Mouse (Mus musculus): ENCODE data around the gene Tbc1d8. TPM values are rescaled to one million over a fixed set of nuclear protein-coding genes. Genes with fewer than 3 reads are reported as not detected.

Gene Tbc1d8
- polyA plus RNA-seq, 1 experiment from 2014 or later = 7.2 TPM

DNA sequence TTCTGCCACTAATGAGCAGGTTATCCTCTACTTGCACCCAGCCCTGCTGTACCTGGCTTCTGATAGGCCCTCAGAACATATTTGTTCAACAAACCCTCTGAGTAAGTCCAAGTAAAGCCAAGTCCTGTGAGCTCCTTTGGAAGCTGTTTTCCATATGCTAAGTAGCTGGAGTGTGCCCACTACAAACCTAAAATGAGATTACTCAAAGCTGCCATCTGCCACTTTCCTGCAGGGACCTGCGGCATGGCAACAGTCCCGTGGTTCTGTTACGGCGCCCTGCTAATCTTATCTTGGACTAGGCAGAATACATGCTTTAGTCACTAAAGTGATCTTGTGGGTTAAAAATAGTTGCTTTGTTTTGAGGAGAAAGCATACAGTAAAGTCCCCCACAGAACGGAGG lies 32.4 kb downstream of the Tbc1d8 start:
- no peak overlapping the region for H3K9ac ChIP-seq (ENCODE audit: low read depth, low read length)
- no peaks in the 10 kb centered on the region for H3K36me3 ChIP-seq (ENCODE audit: control insufficient read depth, insufficient read depth)
- H3K9me3 ChIP-seq (replicated peaks; ENCODE audit: control insufficient read depth, low read length) = no peaks in the 10 kb centered on the region
- 19% methylated on average over 5 of the region's 5 CpGs for WGBS (ENCODE audit: insufficient replicate concordance)
- H3K27me3 ChIP-seq (ENCODE audit: control insufficient read depth, insufficient read depth, low read depth, low read length) = no peaks in the 10 kb centered on the region
- H3K4me1 ChIP-seq (ENCODE audit: control insufficient read depth, low read depth, low read length) = peaks cover 39% of the 10 kb centered on the region
- H3K4me2 ChIP-seq (ENCODE audit: low read depth, low read length) = peak overlapping the region; percentile 13; the same call in 1 of the 2 replicates
- peak; percentile 50; the same call in 1 of the 2 replicates for ATAC-seq (ENCODE audit: low read depth)
- H3K4me3 ChIP-seq (ENCODE audit: low read depth, low read length) = no peak overlapping the region
- no peak overlapping the region for H3K27ac ChIP-seq (ENCODE audit: low read length)

DNA sequence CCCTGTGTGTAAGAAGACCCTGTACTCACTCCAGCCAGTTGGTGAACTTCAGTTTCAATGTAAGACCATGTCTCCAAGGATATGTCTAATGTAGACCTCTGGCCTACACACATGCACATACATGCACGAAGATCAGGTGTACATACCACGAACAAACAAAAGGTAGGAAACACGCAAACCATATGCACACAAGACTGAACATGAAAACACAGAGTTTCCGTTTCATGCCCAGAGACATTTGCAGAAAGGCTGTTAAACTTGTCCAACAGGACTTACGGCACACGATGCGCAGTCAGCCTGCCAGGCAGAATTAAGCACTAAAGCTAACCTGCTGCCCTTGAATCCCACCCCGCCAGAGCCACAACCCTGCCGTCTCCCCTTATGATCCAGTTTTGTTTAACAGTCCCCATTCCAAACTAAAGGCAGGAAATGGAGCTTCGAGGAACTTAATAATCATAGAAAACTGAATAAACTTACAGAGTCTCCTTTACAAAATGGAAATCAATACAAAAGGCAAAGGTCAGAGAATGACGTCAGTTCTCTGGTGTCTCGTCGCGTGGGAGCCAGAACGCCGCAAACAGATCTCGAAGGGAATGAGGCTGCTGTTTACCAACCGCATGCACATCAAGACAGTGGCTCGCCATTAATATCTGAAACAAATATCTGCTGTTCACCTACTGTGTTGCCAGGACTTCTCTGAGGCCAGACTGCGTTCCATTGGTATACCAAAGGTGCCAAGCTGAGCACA lies 33.1 kb downstream of the Tbc1d8 start:
- peaks cover 39% of the 10 kb centered on the region for H3K4me1 ChIP-seq (ENCODE audit: control insufficient read depth, low read depth, low read length)
- ATAC-seq (ENCODE audit: low read depth) = no peak
- peak overlapping the region; percentile 13; the same call in 1 of the 2 replicates for H3K4me2 ChIP-seq (ENCODE audit: low read depth, low read length)

DNA sequence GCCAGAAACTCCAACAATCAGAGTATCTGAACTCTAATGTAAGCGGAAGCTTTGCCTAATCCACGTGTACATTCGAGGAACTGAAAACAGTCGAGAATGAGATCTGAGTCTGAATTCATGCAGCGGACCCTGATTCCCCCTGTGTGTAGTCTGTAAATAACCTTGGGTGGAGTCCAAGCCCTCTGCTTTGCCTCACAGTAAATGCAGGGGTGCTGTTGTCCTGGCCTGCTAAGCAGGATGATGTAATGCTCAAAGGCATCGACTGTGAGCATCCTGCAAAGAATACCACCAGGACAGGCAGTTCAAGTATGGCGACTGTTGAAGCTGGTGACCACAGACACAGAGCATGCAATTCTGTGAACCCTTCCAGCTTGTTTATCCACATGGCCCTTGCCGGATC lies 34.8 kb downstream of the Tbc1d8 start:
- H3K27ac ChIP-seq (ENCODE audit: low read length) = no peak overlapping the region
- H3K4me1 ChIP-seq (ENCODE audit: control insufficient read depth, low read depth, low read length) = peaks cover 47% of the 10 kb centered on the region
- no peak for ATAC-seq (ENCODE audit: low read depth)

More for the DNA sequence above, 33.1 kb downstream of the Tbc1d8 start:
- Histone ChIP-seq H3K27me3 (ENCODE audit: control insufficient read depth, insufficient read depth, low read depth, low read length) (no peaks in the 10 kb centered on the region), H3K36me3 (ENCODE audit: control insufficient read depth, insufficient read depth) (no peaks in the 10 kb centered on the region), H3K4me3 (ENCODE audit: low read depth, low read length) (no peak overlapping the region), H3K9me3 (replicated peaks; ENCODE audit: control insufficient read depth, low read length) (no peaks in the 10 kb centered on the region), H3K27ac (ENCODE audit: low read length) (no peak overlapping the region), H3K9ac (ENCODE audit: low read depth, low read length) (no peak overlapping the region)
- WGBS (ENCODE audit: insufficient replicate concordance) = 76% methylated on average over 20 of the region's 20 CpGs

DNA sequence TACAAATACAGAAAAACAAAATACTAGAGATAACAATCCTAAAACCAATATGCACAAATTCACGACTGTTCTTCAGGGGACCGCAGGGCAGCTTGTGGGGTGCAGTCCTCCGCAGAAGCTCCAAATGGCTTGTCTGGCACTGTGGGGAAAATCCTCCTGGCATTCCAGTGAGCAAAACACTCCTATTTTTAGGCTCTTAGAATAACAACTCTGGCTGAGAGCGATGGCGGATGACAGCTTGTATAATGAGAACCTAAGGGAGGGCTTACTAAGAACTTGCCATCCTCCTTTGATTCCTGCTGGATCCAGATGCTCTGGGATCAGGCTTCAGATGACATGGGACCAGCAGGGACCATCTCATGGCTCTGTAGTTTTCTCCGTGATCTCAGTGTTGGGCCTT lies 36.9 kb downstream of the Tbc1d8 start:
- peaks cover 51% of the 10 kb centered on the region for H3K4me1 ChIP-seq (ENCODE audit: control insufficient read depth, low read depth, low read length)
- H3K27ac ChIP-seq (ENCODE audit: low read length) = no peak overlapping the region
- no peak overlapping the region for H3K4me3 ChIP-seq (ENCODE audit: low read depth, low read length)
- no peak overlapping the region for H3K9ac ChIP-seq (ENCODE audit: low read depth, low read length)
- no peak overlapping the region for H3K4me2 ChIP-seq (ENCODE audit: low read depth, low read length)
- H3K27me3 ChIP-seq (ENCODE audit: control insufficient read depth, insufficient read depth, low read depth, low read length) = no peaks in the 10 kb centered on the region
- H3K9me3 ChIP-seq (replicated peaks; ENCODE audit: control insufficient read depth, low read length) = no peaks in the 10 kb centered on the region
- no peaks in the 10 kb centered on the region for H3K36me3 ChIP-seq (ENCODE audit: control insufficient read depth, insufficient read depth)
- ATAC-seq (ENCODE audit: low read depth) = no peak
- 69% methylated on average over 6 of the region's 6 CpGs for WGBS (ENCODE audit: insufficient replicate concordance)

More for the DNA sequence above, 34.8 kb downstream of the Tbc1d8 start:
- H3K27me3 ChIP-seq (ENCODE audit: control insufficient read depth, insufficient read depth, low read depth, low read length) = no peaks in the 10 kb centered on the region
- no peak overlapping the region for H3K9ac ChIP-seq (ENCODE audit: low read depth, low read length)
- WGBS (ENCODE audit: insufficient replicate concordance) = 62% methylated on average over 8 of the region's 8 CpGs
- no peak overlapping the region for H3K4me2 ChIP-seq (ENCODE audit: low read depth, low read length)
- no peaks in the 10 kb centered on the region for H3K9me3 ChIP-seq (replicated peaks; ENCODE audit: control insufficient read depth, low read length)
- no peak overlapping the region for H3K4me3 ChIP-seq (ENCODE audit: low read depth, low read length)
- no peaks in the 10 kb centered on the region for H3K36me3 ChIP-seq (ENCODE audit: control insufficient read depth, insufficient read depth)

DNA sequence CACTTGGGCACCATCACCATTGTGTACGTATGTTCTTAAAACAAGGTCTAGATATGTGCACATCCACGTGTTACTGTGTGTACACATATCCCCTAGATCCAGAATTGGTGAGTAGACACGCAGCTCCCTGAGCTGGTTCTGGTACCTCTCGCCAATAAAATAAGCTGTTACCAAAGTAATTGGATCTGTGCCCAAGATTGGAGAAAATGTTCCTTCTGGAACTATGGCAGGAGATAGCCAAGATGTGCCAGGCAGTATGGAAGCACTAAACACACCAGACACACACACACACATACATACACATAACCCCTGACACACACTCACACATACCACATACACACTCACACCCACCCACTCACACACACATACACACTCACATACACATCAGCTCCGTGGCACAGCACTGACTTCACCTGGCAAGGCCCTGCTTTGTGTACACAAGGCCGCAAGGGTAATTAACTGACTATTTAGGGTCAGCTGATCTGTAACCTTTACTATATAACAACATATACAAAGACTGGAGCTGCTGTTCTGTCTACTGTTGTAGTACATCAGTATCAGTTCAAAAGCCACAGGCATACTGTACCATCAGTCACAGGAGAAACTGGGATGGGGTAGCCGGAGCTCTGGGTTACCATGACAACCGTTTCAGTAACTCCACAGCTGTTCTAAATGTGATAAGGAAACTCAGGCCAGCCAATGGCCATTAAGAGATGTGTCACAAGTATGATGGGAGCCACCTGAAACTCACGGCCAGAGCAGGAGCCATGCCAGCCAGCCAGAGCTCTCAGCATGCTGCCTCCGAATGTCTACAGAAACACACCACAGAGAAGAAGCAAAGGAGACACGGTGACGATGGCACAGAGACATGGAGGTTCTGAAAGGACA lies 38.6 kb downstream of the Tbc1d8 start:
- H3K4me3 ChIP-seq (ENCODE audit: low read depth, low read length) = no peak overlapping the region
- H3K9me3 ChIP-seq (replicated peaks; ENCODE audit: control insufficient read depth, low read length) = no peaks in the 10 kb centered on the region
- 68% methylated on average over 12 of the region's 12 CpGs for WGBS (ENCODE audit: insufficient replicate concordance)
- no peak for ATAC-seq (ENCODE audit: low read depth)
- no peaks in the 10 kb centered on the region for H3K27me3 ChIP-seq (ENCODE audit: control insufficient read depth, insufficient read depth, low read depth, low read length)
- no peak overlapping the region; the same call in 1 of the 2 replicates for H3K27ac ChIP-seq (ENCODE audit: low read length)
- H3K9ac ChIP-seq (ENCODE audit: low read depth, low read length) = no peak overlapping the region
- peaks cover 37% of the 10 kb centered on the region for H3K4me1 ChIP-seq (ENCODE audit: control insufficient read depth, low read depth, low read length)
- no peak overlapping the region for H3K4me2 ChIP-seq (ENCODE audit: low read depth, low read length)
- no peaks in the 10 kb centered on the region for H3K36me3 ChIP-seq (ENCODE audit: control insufficient read depth, insufficient read depth)

DNA sequence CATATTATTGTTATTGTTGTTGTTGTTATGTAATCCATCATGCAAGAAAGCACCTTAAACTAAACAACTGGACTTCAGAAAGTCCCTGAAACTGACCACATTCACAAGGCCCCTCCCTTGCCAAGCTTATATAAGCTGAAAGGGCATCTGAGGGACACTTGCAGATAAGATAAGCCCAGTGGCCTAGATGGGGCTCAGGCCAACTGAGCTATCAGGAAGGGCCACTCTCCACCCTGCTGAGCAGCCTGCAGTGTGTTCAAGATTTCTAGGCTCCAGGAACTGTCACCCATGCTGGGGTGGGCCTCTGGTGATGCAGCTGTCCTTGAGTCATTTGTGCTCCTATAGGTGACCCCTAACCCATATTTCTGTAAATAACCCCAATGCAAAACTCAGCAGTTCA lies 39.9 kb downstream of the Tbc1d8 start:
- peak; percentile 76 for ATAC-seq (ENCODE audit: low read depth)
- no peaks in the 10 kb centered on the region for H3K27me3 ChIP-seq (ENCODE audit: control insufficient read depth, insufficient read depth, low read depth, low read length)
- H3K4me2 ChIP-seq (ENCODE audit: low read depth, low read length) = no peak overlapping the region
- no peak overlapping the region for H3K9ac ChIP-seq (ENCODE audit: low read depth, low read length)
- H3K36me3 ChIP-seq (ENCODE audit: control insufficient read depth, insufficient read depth) = no peaks in the 10 kb centered on the region
- H3K4me1 ChIP-seq (ENCODE audit: control insufficient read depth, low read depth, low read length) = peaks cover 34% of the 10 kb centered on the region
- no peaks in the 10 kb centered on the region for H3K9me3 ChIP-seq (replicated peaks; ENCODE audit: control insufficient read depth, low read length)
- no peak overlapping the region for H3K4me3 ChIP-seq (ENCODE audit: low read depth, low read length)
- peak overlapping the region; percentile 15 for H3K27ac ChIP-seq (ENCODE audit: low read length)

DNA sequence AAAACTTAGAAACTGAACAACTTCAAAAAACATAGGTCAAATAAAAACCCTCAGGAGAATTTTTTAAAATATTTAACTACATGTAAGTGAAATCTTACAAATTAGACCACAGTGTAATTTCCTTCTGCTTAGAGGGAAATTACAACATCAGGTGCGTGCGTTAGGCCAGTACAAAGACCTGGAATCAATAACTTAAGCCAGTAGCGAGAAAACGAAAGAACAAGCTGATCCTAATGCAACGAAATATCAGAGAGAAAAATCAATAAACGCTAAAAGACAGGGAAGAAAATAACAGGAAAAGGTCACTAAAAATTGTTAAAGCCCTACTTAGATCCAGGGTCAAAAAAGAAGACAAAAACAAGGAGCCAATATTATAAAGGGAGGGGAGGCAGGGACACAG lies 44.3 kb downstream of the Tbc1d8 start:
- H3K4me3 ChIP-seq (ENCODE audit: low read depth, low read length) = no peak overlapping the region
- ATAC-seq (ENCODE audit: low read depth) = no peak
- 68% methylated on average over 6 of the region's 6 CpGs for WGBS (ENCODE audit: insufficient replicate concordance)
- peak overlapping the region; percentile 53; the same call in 1 of the 2 replicates for H3K27ac ChIP-seq (ENCODE audit: low read length)
- H3K4me2 ChIP-seq (ENCODE audit: low read depth, low read length) = peak overlapping the region; percentile 38; the same call in 1 of the 2 replicates
- no peaks in the 10 kb centered on the region for H3K36me3 ChIP-seq (ENCODE audit: control insufficient read depth, insufficient read depth)
- H3K9ac ChIP-seq (ENCODE audit: low read depth, low read length) = no peak overlapping the region
- H3K4me1 ChIP-seq (ENCODE audit: control insufficient read depth, low read depth, low read length) = peaks cover 28% of the 10 kb centered on the region
- no peaks in the 10 kb centered on the region for H3K27me3 ChIP-seq (ENCODE audit: control insufficient read depth, insufficient read depth, low read depth, low read length)
- H3K9me3 ChIP-seq (replicated peaks; ENCODE audit: control insufficient read depth, low read length) = no peaks in the 10 kb centered on the region

DNA sequence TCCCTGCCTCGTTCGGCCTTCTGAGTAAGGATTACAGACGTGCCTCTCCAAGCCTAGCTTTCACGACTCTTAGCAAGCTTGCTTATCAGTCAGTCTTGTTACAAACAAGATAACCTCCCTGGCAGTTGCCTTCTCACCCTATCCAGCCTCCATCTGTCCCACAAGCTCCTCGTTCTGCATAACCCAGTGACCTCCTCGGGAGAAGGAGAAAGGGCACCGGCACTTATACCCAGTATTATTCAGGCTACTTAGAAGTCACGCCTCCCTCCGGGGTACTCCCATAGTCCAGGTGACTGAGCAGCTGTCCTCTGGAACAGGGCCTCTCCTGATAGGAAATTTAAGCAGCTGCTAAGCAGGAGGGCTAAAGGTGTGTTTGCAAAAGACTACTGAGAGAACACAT lies 48.5 kb downstream of the Tbc1d8 start:
- no peaks in the 10 kb centered on the region for H3K9me3 ChIP-seq (replicated peaks; ENCODE audit: control insufficient read depth, low read length)
- peak overlapping the region; percentile 27 for H3K4me2 ChIP-seq (ENCODE audit: low read depth, low read length)
- H3K27ac ChIP-seq (ENCODE audit: low read length) = peak overlapping the region; percentile 75
- no peaks in the 10 kb centered on the region for H3K27me3 ChIP-seq (ENCODE audit: control insufficient read depth, insufficient read depth, low read depth, low read length)
- H3K4me1 ChIP-seq (ENCODE audit: control insufficient read depth, low read depth, low read length) = peaks cover 21% of the 10 kb centered on the region
- 15% methylated on average over 9 of the region's 9 CpGs for WGBS (ENCODE audit: insufficient replicate concordance)
- peak; percentile 77 for ATAC-seq (ENCODE audit: low read depth)
- 0 out of 2 replicates have a peak overlapping the region, but pooled peaks have one; percentile 25 for H3K9ac ChIP-seq (ENCODE audit: low read depth, low read length)
- no peaks in the 10 kb centered on the region; the same call in 1 of the 2 replicates for H3K36me3 ChIP-seq (ENCODE audit: control insufficient read depth, insufficient read depth)
- no peak overlapping the region; the same call in 1 of the 2 replicates for H3K4me3 ChIP-seq (ENCODE audit: low read depth, low read length)

DNA sequence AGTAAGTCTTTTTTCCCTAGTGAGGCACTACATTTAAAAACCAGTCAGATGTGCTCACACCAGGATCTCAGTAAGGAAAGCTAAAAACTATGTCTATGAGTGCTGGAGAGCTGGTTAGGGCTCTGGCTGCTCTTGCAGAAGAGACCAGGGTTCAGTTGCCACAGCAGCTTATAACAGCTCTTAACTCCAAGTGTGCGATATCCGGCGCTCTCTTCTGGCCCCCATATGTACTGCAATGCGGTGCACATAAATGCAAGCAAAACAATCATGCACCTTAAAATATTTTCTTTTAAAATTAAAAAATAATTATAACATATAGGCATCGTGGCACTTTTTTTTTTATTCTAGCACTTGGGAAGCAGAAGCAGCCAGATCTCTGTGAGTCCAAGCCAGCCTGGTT lies 49.5 kb downstream of the Tbc1d8 start:
- Histone ChIP-seq H3K9me3 (replicated peaks; ENCODE audit: control insufficient read depth, low read length) (no peaks in the 10 kb centered on the region), H3K4me3 (ENCODE audit: low read depth, low read length) (no peak overlapping the region), H3K27me3 (ENCODE audit: control insufficient read depth, insufficient read depth, low read depth, low read length) (no peaks in the 10 kb centered on the region), H3K36me3 (ENCODE audit: control insufficient read depth, insufficient read depth) (no peaks in the 10 kb centered on the region; the same call in 1 of the 2 replicates), H3K4me1 (ENCODE audit: control insufficient read depth, low read depth, low read length) (peaks cover 21% of the 10 kb centered on the region), H3K27ac (ENCODE audit: low read length) (no peak overlapping the region), H3K4me2 (ENCODE audit: low read depth, low read length) (no peak overlapping the region), H3K9ac (ENCODE audit: low read depth, low read length) (no peak overlapping the region)
- 90% methylated on average over 5 of the region's 5 CpGs for WGBS (ENCODE audit: insufficient replicate concordance)
- ATAC-seq (ENCODE audit: low read depth) = no peak
